Mouse (Mus musculus): ENCODE results near the gene Wdr78.

DNA sequence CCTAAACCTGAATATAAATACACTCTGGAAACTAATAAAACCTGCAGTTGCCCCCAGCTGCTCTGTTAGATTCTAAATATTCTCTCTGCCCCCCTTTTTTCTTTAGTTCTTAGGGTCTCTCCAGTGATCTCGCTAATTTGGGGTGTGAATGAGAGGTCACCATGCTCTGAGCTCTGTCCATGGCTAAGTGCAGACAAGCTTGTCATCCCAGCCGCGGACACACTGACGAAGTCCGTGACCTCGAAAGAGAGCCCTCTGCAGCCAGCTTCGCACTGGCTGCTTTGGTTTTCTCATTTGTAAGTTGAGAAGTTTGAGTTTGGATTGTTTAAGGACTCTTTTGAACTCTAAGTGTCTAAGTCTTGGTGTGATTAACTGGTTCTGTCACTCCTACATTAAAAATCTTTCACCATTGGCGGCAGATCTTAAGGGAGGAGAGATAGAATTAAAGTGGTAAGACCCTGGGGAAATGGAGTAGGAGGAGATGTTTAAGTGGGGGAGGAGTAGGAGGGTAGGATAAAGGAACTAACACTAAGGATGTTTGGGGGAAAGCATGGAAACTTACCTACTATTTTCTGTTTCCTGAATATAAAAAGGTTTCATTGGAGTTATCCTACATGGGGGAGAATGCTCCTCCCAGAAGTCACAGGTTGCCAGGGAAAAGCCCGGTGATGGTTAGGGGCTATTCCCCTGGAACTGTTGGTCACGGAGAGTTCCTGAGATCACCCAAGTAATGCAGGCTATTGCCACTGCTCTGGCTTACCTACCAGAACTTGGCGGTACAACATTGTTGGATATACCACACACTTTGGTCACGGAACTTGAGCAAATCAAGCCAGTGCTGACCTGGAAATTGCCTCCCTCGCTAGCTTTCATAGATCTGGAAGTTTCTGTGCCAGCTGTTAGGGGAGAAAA lies 85.9 kb downstream of the Wdr78 start:
- TF ChIP-seq CTCF (IDR thresholded peaks at IDR 0.05; ENCODE audit: control insufficient read depth, insufficient read depth, insufficient read length) (no peak), MYOD1 (IDR thresholded peaks at IDR 0.05; ENCODE audit: control insufficient read depth, insufficient read length, low read depth) (no peak), MAX (IDR thresholded peaks at IDR 0.05) (no peak), USF1 (IDR thresholded peaks at IDR 0.05; ENCODE audit: low read depth) (no peak)
